Mouse (Mus musculus) forebrain, embryonic 15.5 days (tissue): ENCODE measurements at regions not wholly inside any gene's neighbourhood (a gene's known extent, or its start where the extent isn't known, plus 50 kb on each side); places are given as distances from the start of the nearest gene placed in this dataset.

Experiments
- ATAC-seq: fragments of 200-750 bp; cut with Nextera tagmentation; replicated peaks from 2 replicates; pipeline ENCODE4 v1.8.0; 2017; ENCODE audit warnings: mild to moderate bottlenecking, moderate TSS enrichment, moderate library complexity
- H3K27ac ChIP-seq: fragments of 300-500 bp; sonication (generic); replicated peaks from 2 replicates; pipeline ENCODE4 v1.5.1; 2015; ENCODE audit warnings: mild to moderate bottlenecking, inconsistent platforms
- H3K27me3 ChIP-seq: fragments of 300-500 bp; sonication (generic); 2 replicates; pipeline ENCODE4 v1.6.1; 2015; ENCODE audit warnings: inconsistent platforms
- H3K36me3 ChIP-seq: fragments of 300-500 bp; sonication (generic); 2 replicates; pipeline ENCODE4 v1.6.1; 2015; ENCODE audit warnings: mild to moderate bottlenecking, inconsistent platforms
- H3K4me1 ChIP-seq: fragments of 300-500 bp; sonication (generic); 2 replicates; pipeline ENCODE4 v1.6.1; 2015; ENCODE audit warnings: inconsistent platforms
- H3K4me2 ChIP-seq: fragments of 300-500 bp; sonication (generic); replicated peaks from 2 replicates; pipeline ENCODE4 v1.6.1; 2015; ENCODE audit warnings: mild to moderate bottlenecking, inconsistent platforms
- H3K4me3 ChIP-seq: fragments of 300-500 bp; sonication (generic); 2 replicates; pipeline ENCODE4 v1.5.1; 2015; ENCODE audit warnings: mild to moderate bottlenecking, inconsistent platforms
- H3K9ac ChIP-seq: fragments of 300-500 bp; sonication (generic); replicated peaks from 2 replicates; pipeline ENCODE4 v1.6.1; 2015; ENCODE audit warnings: mild to moderate bottlenecking, inconsistent platforms
- H3K9me3 ChIP-seq: fragments of 300-500 bp; sonication (generic); 2 replicates; pipeline ENCODE4 v1.6.1; 2016; ENCODE audit warnings: inconsistent platforms
- WGBS: fragments of 180-500 bp; shearing (Covaris S2); methylation state at CpG from one replicate; pipeline ENCODE4 v1.1.7; 2015; ENCODE audit warnings: mixed read lengths; 5-methylcytosine and 5-hydroxymethylcytosine counted together

DNA sequence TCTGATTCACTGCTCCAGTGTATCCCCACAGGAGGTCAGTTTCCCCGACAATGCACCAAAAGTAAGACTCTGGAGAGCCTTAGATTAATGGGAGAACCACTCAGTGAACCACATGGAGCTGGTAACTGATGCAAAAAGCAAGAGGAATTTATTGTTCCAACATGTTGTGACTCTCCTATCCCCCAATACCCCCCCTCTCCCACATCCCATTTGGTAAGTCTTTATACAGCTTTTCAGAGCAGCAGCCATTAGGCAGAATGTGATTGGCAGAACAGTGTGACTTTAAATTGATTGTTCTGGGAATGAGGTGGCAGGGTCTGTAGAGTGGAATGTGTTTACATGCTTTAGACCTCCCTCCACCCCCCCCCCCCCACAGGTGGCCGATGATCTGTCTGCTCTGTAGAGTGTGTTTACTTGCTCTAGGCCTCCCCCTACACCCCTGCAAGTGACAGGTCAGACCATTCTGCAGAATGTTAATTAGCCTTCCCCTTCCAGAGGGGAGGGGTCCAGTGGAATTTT lies 6497.8 kb upstream of the Gm7489 start:
- no peaks in the 10 kb centered on the region for H3K4me1 ChIP-seq
- 5% methylated on average over 2 of the region's 2 CpGs for WGBS

More for the DNA sequence above, 6497.8 kb upstream of the Gm7489 start:
- peak; percentile 61; the same call in 1 of the 2 replicates for ATAC-seq
- Histone ChIP-seq H3K36me3 (no peaks in the 10 kb centered on the region), H3K27ac (no peak overlapping the region), H3K27me3 (no peaks in the 10 kb centered on the region), H3K4me3 (no peak overlapping the region), H3K9me3 (no peaks in the 10 kb centered on the region), H3K9ac (no peak overlapping the region), H3K4me2 (no peak overlapping the region)
